Mouse (Mus musculus) monocyte, adult 2 months (primary cell): ENCODE results near the gene Rreb1.

Experiments used
- DNase-seq, 2 experiments: peaks; one replicate each; pipeline ENCODE4 v3.0.0; 2022; ENCODE audit warnings: low spot score in 2 of 2, low read depth in 1 of 2

Gene Rreb1

GRCm38 (mm10) chr13:37908493-37908892 lies 130.3 kb downstream of the Rreb1 start:
- no peak for DNase-seq

GRCm38 (mm10) chr13:37909225-37909624 lies 131.0 kb downstream of the Rreb1 start:
- DNase-seq: no peak

GRCm38 (mm10) chr13:37912011-37912410 lies 133.8 kb downstream of the Rreb1 start:
- no peak for DNase-seq

GRCm38 (mm10) chr13:37912591-37913467 lies 134.6 kb downstream of the Rreb1 start:
- no peak for DNase-seq

GRCm38 (mm10) chr13:37913963-37914362 lies 135.8 kb downstream of the Rreb1 start:
- DNase-seq: no peak

GRCm38 (mm10) chr13:37918336-37919261 lies 140.4 kb downstream of the Rreb1 start:
- no peak for DNase-seq

GRCm38 (mm10) chr13:37919711-37920277 lies 141.6 kb downstream of the Rreb1 start:
- no peak for DNase-seq

- no peak for DNase-seq
Measured at GRCm38 (mm10) chr13:37920727-37921126, 142.5 kb downstream of the Rreb1 start.

- DNase-seq: no peak
Measured at GRCm38 (mm10) chr13:37923091-37923490, 144.9 kb downstream of the Rreb1 start.

GRCm38 (mm10) chr13:37923643-37924460 lies 145.7 kb downstream of the Rreb1 start:
- DNase-seq: no peak

- no peak for DNase-seq
Measured at GRCm38 (mm10) chr13:37924461-37924948, 146.3 kb downstream of the Rreb1 start.

GRCm38 (mm10) chr13:37926394-37926793 lies 148.2 kb downstream of the Rreb1 start:
- DNase-seq: no peak

- no peak for DNase-seq
Measured at GRCm38 (mm10) chr13:37929532-37929931, 151.3 kb downstream of the Rreb1 start.

- no peak for DNase-seq
Measured at GRCm38 (mm10) chr13:37930091-37930490, 151.9 kb downstream of the Rreb1 start.

GRCm38 (mm10) chr13:37930621-37931020 lies 152.4 kb downstream of the Rreb1 start:
- no peak for DNase-seq

GRCm38 (mm10) chr13:37931210-37931922 lies 153.2 kb downstream of the Rreb1 start:
- no peak for DNase-seq

- DNase-seq: no peak
Measured at GRCm38 (mm10) chr13:37934075-37934474, 155.9 kb downstream of the Rreb1 start.

GRCm38 (mm10) chr13:37934920-37935319 lies 156.7 kb downstream of the Rreb1 start:
- no peak for DNase-seq

- DNase-seq: no peak
Measured at GRCm38 (mm10) chr13:37936351-37936750, 158.2 kb downstream of the Rreb1 start.

- DNase-seq: no peak
Measured at GRCm38 (mm10) chr13:37940167-37940566, 162.0 kb downstream of the Rreb1 start.
